Mouse (Mus musculus): ENCODE measurements around the gene Umodl1. TPM values are rescaled to one million over a fixed set of nuclear protein-coding genes. Genes with fewer than 3 reads are reported as not detected.

Gene Umodl1
- polyA plus RNA-seq, 1 experiment: 0.01 TPM

DNA sequence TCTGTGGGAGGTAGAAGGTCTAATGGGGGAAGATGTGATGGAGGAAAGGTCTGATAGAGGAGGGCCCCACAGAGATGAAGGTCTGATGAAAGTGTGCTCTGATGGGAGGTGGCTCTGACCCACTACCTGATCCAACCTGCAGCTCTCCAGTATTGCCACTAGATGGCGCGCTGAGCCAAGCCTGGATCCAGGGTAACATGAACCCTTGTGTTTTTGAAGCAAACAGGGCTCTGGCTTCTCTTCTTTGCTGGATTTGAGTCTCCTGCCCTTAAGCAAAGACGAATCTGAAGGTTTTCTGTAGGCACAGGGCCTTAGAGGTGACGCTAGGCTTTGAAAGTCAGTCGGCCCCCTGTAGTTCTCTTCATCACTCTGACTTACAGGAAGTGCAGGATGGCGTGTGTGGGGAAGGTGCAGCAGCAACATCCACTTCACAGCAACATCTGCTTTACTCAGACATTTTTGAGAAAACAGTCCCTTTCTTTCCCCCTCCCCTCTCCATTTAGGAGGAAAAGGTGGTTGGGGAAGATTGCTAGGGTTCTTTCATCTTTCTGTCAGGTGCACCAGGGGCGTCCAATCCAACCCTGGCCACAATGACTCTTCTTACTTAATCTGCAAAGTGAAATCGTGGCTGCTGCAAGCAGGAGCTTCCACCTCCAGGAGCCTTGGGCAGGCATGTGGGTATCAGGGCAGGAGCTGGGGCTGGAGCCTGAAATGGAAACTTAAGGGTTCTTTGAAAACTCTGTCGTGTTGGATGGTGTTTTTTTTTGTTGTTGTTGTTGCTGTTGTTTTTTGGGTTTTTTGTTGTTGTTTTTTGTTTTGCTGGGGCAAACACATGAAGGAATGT lies 57.3 kb downstream of the Umodl1 start:
- TF ChIP-seq TAL1 (IDR thresholded peaks at IDR 0.05; ENCODE audit: low read length) (no peak), GATA1 (IDR thresholded peaks at IDR 0.05; ENCODE audit: low read length) (no peak)
- H3K4me3 ChIP-seq (replicated peaks): no peak overlapping the region
- H3K27me3 ChIP-seq (ENCODE audit: control insufficient read depth): no peaks in the 10 kb centered on the region
- no peaks in the 10 kb centered on the region for H3K36me3 ChIP-seq (ENCODE audit: control insufficient read depth)
- H3K9me3 ChIP-seq (ENCODE audit: control insufficient read depth, low read length): no peaks in the 10 kb centered on the region
- H3K4me1 ChIP-seq (ENCODE audit: control insufficient read depth): no peaks in the 10 kb centered on the region

DNA sequence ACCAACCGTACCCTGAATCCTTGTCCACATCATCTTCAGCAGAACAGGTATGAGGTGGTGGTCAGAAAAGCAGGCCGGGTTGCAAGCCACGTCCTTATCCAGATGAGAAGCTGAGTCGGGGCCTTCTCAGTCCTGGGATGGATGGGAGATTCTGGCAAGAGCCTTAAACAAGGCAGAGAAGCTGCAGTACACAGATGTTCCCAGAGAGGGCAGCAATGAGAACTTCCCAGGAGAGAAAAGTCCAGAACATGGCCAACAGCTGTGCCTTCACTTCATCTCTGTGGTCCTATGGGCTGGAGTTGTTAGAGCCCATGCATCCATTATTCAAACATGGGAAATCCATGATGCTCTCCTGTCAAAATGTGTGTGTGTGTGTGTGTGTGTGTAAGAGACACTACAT lies 63.8 kb downstream of the Umodl1 start:
- no peaks in the 10 kb centered on the region for H3K36me3 ChIP-seq (ENCODE audit: control insufficient read depth)
- H3K4me3 ChIP-seq (replicated peaks): no peak overlapping the region
- peaks cover 15% of the 10 kb centered on the region for H3K4me1 ChIP-seq (ENCODE audit: control insufficient read depth)
- no peaks in the 10 kb centered on the region for H3K27me3 ChIP-seq (ENCODE audit: control insufficient read depth)
- no peaks in the 10 kb centered on the region for H3K9me3 ChIP-seq (ENCODE audit: control insufficient read depth, low read length)
- TF ChIP-seq TAL1 (IDR thresholded peaks at IDR 0.05; ENCODE audit: low read length): no peak
- TF ChIP-seq GATA1 (IDR thresholded peaks at IDR 0.05; ENCODE audit: low read length): no peak

DNA sequence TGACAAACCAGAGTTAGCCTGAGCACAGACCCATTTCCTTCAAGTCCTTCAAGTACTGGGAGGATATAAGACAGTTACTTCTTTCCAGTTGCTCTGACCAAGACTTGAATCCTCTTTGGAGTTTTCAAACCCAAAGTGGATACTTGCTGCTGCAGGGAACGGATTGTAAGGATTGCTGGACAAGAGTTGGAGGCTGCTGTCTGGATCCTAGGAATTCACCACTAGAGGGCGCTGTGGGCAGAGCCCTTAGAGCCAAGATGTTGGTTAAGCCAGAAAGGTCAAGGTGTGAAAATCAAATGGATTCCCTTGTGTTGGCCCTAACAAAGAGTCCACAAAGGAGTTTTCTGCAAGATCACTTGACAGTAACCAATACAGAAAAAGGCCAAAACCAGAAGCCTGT lies 65.1 kb downstream of the Umodl1 start:
- Histone ChIP-seq H3K9me3 (ENCODE audit: control insufficient read depth, low read length) (no peaks in the 10 kb centered on the region), H3K27me3 (ENCODE audit: control insufficient read depth) (no peaks in the 10 kb centered on the region), H3K4me1 (ENCODE audit: control insufficient read depth) (peaks cover 23% of the 10 kb centered on the region), H3K36me3 (ENCODE audit: control insufficient read depth) (no peaks in the 10 kb centered on the region), H3K4me3 (replicated peaks) (no peak overlapping the region)
- TF ChIP-seq TAL1 (IDR thresholded peaks at IDR 0.05; ENCODE audit: low read length): no peak
- TF ChIP-seq GATA1 (IDR thresholded peaks at IDR 0.05; ENCODE audit: low read length): no peak

DNA sequence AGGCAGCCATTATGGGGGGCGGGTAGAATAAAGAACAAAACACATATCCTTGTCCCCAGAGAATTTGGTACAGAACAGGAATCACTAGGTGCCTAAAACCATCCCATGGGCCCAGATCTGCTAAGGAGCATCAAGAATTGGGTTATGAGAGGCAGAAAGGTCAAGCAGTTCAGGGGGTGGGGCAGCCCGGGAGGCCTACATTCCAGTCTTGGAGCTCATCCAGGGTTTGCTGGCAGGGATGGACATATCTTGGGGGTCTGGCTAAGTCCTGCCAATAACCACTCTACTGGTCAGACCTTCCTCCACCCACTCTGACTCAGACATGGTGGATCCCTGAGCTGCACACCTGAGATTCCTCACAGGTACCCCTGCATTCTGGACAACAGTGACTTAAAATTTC lies 65.6 kb downstream of the Umodl1 start:
- TF ChIP-seq GATA1 (IDR thresholded peaks at IDR 0.05; ENCODE audit: low read length) (no peak), TAL1 (IDR thresholded peaks at IDR 0.05; ENCODE audit: low read length) (no peak)
- H3K36me3 ChIP-seq (ENCODE audit: control insufficient read depth): no peaks in the 10 kb centered on the region
- no peaks in the 10 kb centered on the region for H3K9me3 ChIP-seq (ENCODE audit: control insufficient read depth, low read length)
- no peak overlapping the region for H3K4me3 ChIP-seq (replicated peaks)
- H3K4me1 ChIP-seq (ENCODE audit: control insufficient read depth): peaks cover 27% of the 10 kb centered on the region
- no peaks in the 10 kb centered on the region for H3K27me3 ChIP-seq (ENCODE audit: control insufficient read depth)

DNA sequence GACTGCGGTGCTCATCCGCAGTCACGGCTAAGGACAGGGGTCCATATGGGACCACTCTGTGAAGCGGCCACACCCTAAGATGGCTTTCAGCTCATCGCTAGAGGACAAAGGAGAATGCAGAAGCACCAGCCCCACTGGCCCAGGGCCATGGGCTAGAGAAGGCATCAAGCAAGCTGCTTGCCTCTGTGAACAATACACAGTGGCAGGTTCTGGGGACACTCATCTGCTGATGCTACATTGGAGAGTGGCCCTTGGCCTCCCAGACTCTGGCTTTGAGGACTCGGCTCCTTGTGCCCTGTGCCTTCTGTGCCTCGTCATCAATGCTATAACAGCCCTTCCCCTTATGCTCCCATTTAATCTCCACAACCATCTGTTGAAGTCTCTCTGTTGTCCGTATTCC lies 66.8 kb downstream of the Umodl1 start:
- Histone ChIP-seq H3K36me3 (ENCODE audit: control insufficient read depth) (no peaks in the 10 kb centered on the region), H3K4me3 (replicated peaks) (no peak overlapping the region), H3K9me3 (ENCODE audit: control insufficient read depth, low read length) (no peaks in the 10 kb centered on the region), H3K4me1 (ENCODE audit: control insufficient read depth) (peaks cover 27% of the 10 kb centered on the region), H3K27me3 (ENCODE audit: control insufficient read depth) (no peaks in the 10 kb centered on the region)
- TF ChIP-seq TAL1 (IDR thresholded peaks at IDR 0.05; ENCODE audit: low read length): no peak
- TF ChIP-seq GATA1 (IDR thresholded peaks at IDR 0.05; ENCODE audit: low read length): no peak

DNA sequence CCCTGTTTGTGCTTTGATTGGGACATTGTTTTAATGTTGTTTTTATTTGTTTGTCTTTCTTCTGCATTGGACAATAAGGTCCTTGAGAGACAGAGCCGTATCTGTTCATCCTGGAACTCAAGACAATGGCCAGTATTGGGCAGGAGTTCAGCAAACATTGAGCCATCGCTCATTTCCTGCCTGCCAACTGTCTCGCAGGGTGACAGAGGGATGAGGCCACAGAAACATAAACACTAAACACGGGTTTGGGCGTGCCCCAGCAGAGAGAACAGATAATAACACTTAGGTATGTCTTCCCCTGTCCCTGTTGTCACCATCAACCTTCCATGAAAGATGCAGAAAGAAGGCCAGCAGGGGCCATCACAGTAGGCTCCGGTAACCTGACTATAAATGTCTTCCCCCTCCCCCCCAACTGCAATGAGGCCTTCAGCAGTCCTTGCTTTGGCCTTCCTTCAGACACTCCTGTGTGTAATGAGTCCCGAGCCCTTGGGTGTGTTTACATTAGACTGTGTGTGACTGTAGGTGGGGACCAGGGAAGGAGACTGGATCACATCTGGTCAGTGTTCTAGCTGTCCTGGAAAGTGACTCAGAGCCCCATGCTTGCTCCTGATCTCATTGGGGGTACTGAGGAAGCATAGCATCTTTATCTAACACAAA lies 69.8 kb downstream of the Umodl1 start:
- H3K4me1 ChIP-seq (ENCODE audit: control insufficient read depth): peaks cover 22% of the 10 kb centered on the region
- TF ChIP-seq TAL1 (IDR thresholded peaks at IDR 0.05; ENCODE audit: low read length) (no peak), GATA1 (IDR thresholded peaks at IDR 0.05; ENCODE audit: low read length) (no peak)
- no peaks in the 10 kb centered on the region for H3K27me3 ChIP-seq (ENCODE audit: control insufficient read depth)
- no peak overlapping the region for H3K4me3 ChIP-seq (replicated peaks)
- no peaks in the 10 kb centered on the region for H3K36me3 ChIP-seq (ENCODE audit: control insufficient read depth)
- H3K9me3 ChIP-seq (ENCODE audit: control insufficient read depth, low read length): no peaks in the 10 kb centered on the region

DNA sequence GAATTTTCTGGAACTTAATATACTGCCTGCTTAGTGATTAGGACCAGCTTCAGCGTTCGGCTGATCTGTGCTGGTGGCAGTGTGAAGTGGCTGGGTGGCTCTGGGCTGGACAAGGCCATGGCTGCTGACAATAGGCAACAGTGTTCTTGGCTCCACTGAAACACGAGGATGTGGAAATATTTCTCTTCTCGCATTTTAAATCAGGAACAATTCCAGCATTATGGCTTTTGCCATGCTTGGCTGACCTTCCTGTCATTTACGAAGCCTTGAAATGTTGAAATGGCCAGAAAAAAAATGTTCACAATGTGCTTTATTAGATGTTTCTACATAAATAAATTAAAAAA lies 70.3 kb downstream of the Umodl1 start:
- peaks cover 20% of the 10 kb centered on the region for H3K4me1 ChIP-seq (ENCODE audit: control insufficient read depth)
- H3K36me3 ChIP-seq (ENCODE audit: control insufficient read depth): no peaks in the 10 kb centered on the region
- no peak for TF ChIP-seq TAL1 (IDR thresholded peaks at IDR 0.05; ENCODE audit: low read length)
- no peak for TF ChIP-seq GATA1 (IDR thresholded peaks at IDR 0.05; ENCODE audit: low read length)
- no peaks in the 10 kb centered on the region for H3K27me3 ChIP-seq (ENCODE audit: control insufficient read depth)
- H3K9me3 ChIP-seq (ENCODE audit: control insufficient read depth, low read length): no peaks in the 10 kb centered on the region
- H3K4me3 ChIP-seq (replicated peaks): no peak overlapping the region

DNA sequence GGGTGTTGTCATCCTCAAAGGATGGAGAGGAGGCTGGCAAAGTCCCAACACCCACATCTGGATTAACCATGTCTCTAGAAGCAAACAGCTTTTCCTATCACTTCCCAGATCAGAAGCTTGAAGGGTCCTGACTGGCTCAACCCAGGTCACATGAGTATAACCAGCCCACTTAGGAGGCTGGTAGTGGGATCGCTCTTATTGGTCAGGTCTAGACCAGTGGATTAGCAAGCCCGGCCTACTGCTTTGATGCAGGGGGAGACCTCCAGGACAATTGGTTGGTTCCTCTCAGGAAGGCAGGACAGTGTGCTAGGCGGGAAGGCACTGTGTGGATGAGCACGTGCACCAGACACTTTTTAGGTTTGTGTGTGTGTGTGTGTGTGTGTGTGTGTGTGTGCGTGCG lies 72.5 kb downstream of the Umodl1 start:
- TF ChIP-seq TAL1 (IDR thresholded peaks at IDR 0.05; ENCODE audit: low read length) (no peak), GATA1 (IDR thresholded peaks at IDR 0.05; ENCODE audit: low read length) (no peak)
- Histone ChIP-seq H3K27me3 (ENCODE audit: control insufficient read depth) (no peaks in the 10 kb centered on the region), H3K9me3 (ENCODE audit: control insufficient read depth, low read length) (peaks cover 4% of the 10 kb centered on the region), H3K36me3 (ENCODE audit: control insufficient read depth) (peaks cover 1% of the 10 kb centered on the region), H3K4me1 (ENCODE audit: control insufficient read depth) (peaks cover 24% of the 10 kb centered on the region), H3K4me3 (replicated peaks) (no peak overlapping the region)

DNA sequence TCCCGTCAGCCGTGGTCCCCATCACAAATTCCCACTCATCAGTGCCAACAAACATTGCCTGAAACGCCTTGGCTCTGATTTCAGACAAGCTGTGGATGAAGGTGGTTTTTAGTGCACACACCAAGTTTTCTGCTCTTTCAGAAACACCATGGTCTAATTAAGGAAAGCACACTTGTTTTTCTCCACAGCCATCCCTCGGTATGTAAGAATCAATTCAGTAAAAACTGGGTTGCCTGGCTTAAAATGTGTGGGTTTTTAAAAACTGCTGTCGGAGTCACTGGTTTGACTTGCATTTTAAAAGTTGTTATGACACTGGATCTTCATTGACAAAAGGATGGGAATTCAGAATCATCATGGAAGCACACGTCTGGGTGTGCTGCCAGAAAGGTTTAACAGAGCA lies 73.3 kb downstream of the Umodl1 start:
- H3K4me3 ChIP-seq (replicated peaks): no peak overlapping the region
- H3K27me3 ChIP-seq (ENCODE audit: control insufficient read depth): no peaks in the 10 kb centered on the region
- peaks cover 6% of the 10 kb centered on the region for H3K36me3 ChIP-seq (ENCODE audit: control insufficient read depth)
- peaks cover 9% of the 10 kb centered on the region for H3K9me3 ChIP-seq (ENCODE audit: control insufficient read depth, low read length)
- H3K4me1 ChIP-seq (ENCODE audit: control insufficient read depth): peaks cover 28% of the 10 kb centered on the region
- TF ChIP-seq GATA1 (IDR thresholded peaks at IDR 0.05; ENCODE audit: low read length): no peak
- no peak for TF ChIP-seq TAL1 (IDR thresholded peaks at IDR 0.05; ENCODE audit: low read length)
